Mouse (Mus musculus) megakaryocyte, embryonic 14.5 days (primary cell): ENCODE results near the gene Car12.

ENCODE experiments used
- FLI1 ChIP-seq: IDR thresholded peaks from 2 replicates; pipeline ENCODE4 v1.6.1; 2012; ENCODE audit warnings: low read length, inconsistent platforms, mixed read lengths
- GATA1 ChIP-seq: IDR thresholded peaks from 3 replicates; pipeline ENCODE4 v1.6.1; 2012; ENCODE audit warnings: mixed read lengths, low read length, inconsistent platforms, borderline replicate concordance

GRCm38 (mm10) chr9:66769275-66769674 lies 55.8 kb downstream of the Car12 start:
- TF ChIP-seq GATA1 (no peak), FLI1 (no peak)
